Mouse (Mus musculus) MEL (cell line): ENCODE measurements at regions not wholly inside any gene's neighbourhood (a gene's known extent, or its start where the extent isn't known, plus 50 kb on each side); places are given as distances from the start of the nearest gene placed in this dataset.

Source experiments
- GATA1 ChIP-seq: IDR thresholded peaks from 2 replicates; pipeline ENCODE4 v1.6.1; 2011; ENCODE audit warnings: low read depth, low read length, improper control_type of control experiment
- HCFC1 ChIP-seq: IDR thresholded peaks from 2 replicates; pipeline ENCODE4 v1.6.1; 2012; ENCODE audit warnings: low read depth, mild to moderate bottlenecking, inconsistent platforms, low read length, improper control_type of control experiment, moderate library complexity
- JUND ChIP-seq: IDR thresholded peaks from 2 replicates; pipeline ENCODE4 v1.6.1; 2011; ENCODE audit warnings: low read depth, mild to moderate bottlenecking, improper control_type of control experiment, low read length

DNA sequence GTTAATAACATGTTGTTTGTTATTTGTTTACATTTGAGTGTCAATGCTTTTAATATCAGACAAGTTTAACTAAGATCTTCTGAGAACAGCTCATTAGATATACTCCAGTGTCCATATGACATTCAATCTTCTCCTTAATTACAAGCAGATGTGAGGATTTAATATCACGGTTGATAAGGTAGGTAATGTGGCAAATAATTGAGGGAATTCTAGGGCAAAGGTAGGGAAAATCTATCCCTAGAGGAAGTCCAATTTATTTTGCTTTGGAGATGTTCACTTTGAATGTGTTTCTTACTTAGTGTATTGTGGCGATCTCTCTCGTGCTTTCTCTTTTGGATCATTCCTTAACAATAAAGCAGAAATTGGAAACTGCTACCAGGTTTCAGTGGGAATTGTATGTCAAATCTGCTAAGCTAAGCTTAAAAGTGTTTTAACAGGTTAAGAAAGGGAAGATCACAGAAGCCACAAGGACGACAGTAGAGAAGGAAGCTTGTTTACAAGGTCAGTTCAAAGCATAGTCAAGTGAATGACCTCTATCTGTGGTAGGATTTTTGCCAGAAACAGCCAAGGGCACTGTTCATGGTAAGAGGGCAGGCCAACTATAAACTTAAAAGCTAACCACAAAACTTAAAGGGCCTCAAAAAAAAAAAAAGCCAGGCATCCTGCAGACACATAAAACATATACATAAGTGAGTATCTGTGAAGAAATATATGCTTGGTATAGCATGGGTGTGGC is 282.2 kb upstream of the Xrcc4 start:
- TF ChIP-seq HCFC1 (no peak), JUND (no peak), GATA1 (no peak)
